ENCODE assay signal across 8 mouse cellular contexts in the genomic region with DNA sequence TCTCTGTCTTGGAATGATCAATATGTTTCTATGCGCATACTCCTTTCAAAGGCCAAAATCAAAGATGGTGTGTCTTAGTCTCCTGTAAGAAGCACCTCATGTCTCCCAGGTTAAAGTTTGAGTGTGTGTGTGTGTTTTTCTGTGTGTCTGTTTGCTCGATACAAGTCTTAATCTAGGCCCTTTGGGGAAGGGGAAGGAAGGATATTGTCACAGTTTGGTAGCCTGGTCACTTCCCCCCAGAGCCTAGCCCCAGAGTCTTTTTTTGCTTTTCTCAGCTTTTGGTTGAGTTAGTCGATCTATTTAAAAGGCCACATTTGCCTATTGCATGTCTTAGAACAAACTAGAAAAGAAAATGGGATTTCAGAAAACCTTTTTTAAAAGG. TPM values are rescaled to one million over a fixed set of nuclear protein-coding genes. Genes with fewer than 3 reads are reported as not detected.
DNase-seq lines count a peak whose midpoint lies in the region; ATAC-seq and TF ChIP-seq lines count a peak whose summit lies in the region.

No protein-coding gene starts in this region.

- no peak for TF ChIP-seq CTCF in layer of hippocampus, adult 2 months (conservative IDR thresholded peaks at IDR 0.05)

- H3K27me3 ChIP-seq in embryonic facial prominence, embryonic 13.5 days, result no peaks in the 10 kb centered on the region
- H3K27me3 ChIP-seq in limb, embryonic 10.5 days (ENCODE audit: low read depth, poor library complexity, severe bottlenecking), result no peaks in the 10 kb centered on the region
- H3K27me3 ChIP-seq in neural tube, embryonic 14.5 days (ENCODE audit: control insufficient read depth, insufficient read depth, low read length), result no peaks in the 10 kb centered on the region

- peak overlapping the region; percentile 77 for H3K4me2 ChIP-seq in embryonic facial prominence, embryonic 13.5 days
- peak overlapping the region; percentile 46 for H3K4me2 ChIP-seq in neural tube, embryonic 14.5 days (ENCODE audit: low read depth, low read length)

- peak overlapping the region; percentile 99 for H3K27ac ChIP-seq in layer of hippocampus, adult 2 months
- peak overlapping the region; percentile 92 for H3K27ac ChIP-seq in embryonic facial prominence, embryonic 13.5 days
- H3K27ac ChIP-seq in limb, embryonic 10.5 days, result peak overlapping the region; percentile 98
- peak overlapping the region; percentile 95 for H3K27ac ChIP-seq in neural tube, embryonic 14.5 days (ENCODE audit: low read depth, low read length)

- no peaks in the 10 kb centered on the region for H3K9me3 ChIP-seq in embryonic facial prominence, embryonic 13.5 days
- no peaks in the 10 kb centered on the region for H3K9me3 ChIP-seq in limb, embryonic 10.5 days (replicated peaks)
- H3K9me3 ChIP-seq in neural tube, embryonic 14.5 days (ENCODE audit: control insufficient read depth, low read length), result no peaks in the 10 kb centered on the region

- peak overlapping the region; percentile 99 for H3K9ac ChIP-seq in embryonic facial prominence, embryonic 13.5 days
- peak overlapping the region; percentile 98; the same call in 1 of the 2 replicates for H3K9ac ChIP-seq in neural tube, embryonic 14.5 days (replicated peaks; ENCODE audit: low read depth, low read length)

- peaks cover 25% of the 10 kb centered on the region for H3K4me1 ChIP-seq in embryonic facial prominence, embryonic 13.5 days
- H3K4me1 ChIP-seq in limb, embryonic 10.5 days, result peaks cover 20% of the 10 kb centered on the region
- peaks cover 20% of the 10 kb centered on the region for H3K4me1 ChIP-seq in neural tube, embryonic 14.5 days (ENCODE audit: control insufficient read depth, insufficient read depth, low read length)

- ATAC-seq in embryonic facial prominence, embryonic 13.5 days (ENCODE audit: insufficient number of reproducible peaks, insufficient read depth, low FRiP score, low TSS enrichment, low read depth), result no peak
- no peak for ATAC-seq in neural tube, embryonic 14.5 days (ENCODE audit: low read depth)

- 48% methylated on average over 3 of the region's 3 CpGs for WGBS in embryonic facial prominence, embryonic 13.5 days
- WGBS in limb, embryonic 10.5 days, result 60% methylated on average over 3 of the region's 3 CpGs
- 58% methylated on average over 3 of the region's 3 CpGs for whole genome bisulfite sequencing in neural tube, embryonic 14.5 days

- H3K36me3 ChIP-seq in embryonic facial prominence, embryonic 13.5 days, result no peaks in the 10 kb centered on the region
- H3K36me3 ChIP-seq in limb, embryonic 10.5 days, result no peaks in the 10 kb centered on the region
- no peaks in the 10 kb centered on the region for H3K36me3 ChIP-seq in neural tube, embryonic 14.5 days (ENCODE audit: control insufficient read depth, insufficient read depth, low read length)

- peak overlapping the region; percentile 98 for H3K4me3 ChIP-seq in layer of hippocampus, adult 2 months
- H3K4me3 ChIP-seq in embryonic facial prominence, embryonic 13.5 days, result peak overlapping the region; percentile 98
- peak overlapping the region; percentile 98 for H3K4me3 ChIP-seq in limb, embryonic 10.5 days
- H3K4me3 ChIP-seq in neural tube, embryonic 14.5 days (ENCODE audit: low read depth, low read length), result peak overlapping the region; percentile 97

- DNase-seq in layer of hippocampus, adult 2 months (ENCODE audit: low spot score in 2 of 2), result no peak
- no peak for DNase-seq in layer of hippocampus, adult 18-20 months (ENCODE audit: low spot score in 2 of 2)
- no peak for DNase-seq in limb, embryonic 10.5 days (ENCODE audit: low spot score)
- DNase-seq in left cerebral cortex, adult 8-10 months (ENCODE audit: low spot score in 2 of 2), result no peak
- no peak for DNase-seq in T-cell, adult 2 months (ENCODE audit: low spot score)
- no peak for DNase-seq in MN1 (ENCODE audit: low spot score)

RNA-seq across cellular contexts. Expression of gene Tmem131, which starts 3.1 kb away (rescaled TPM):
- total RNA-seq in layer of hippocampus, adult 2 months (2021), result 10 to 100 TPM; 58.1 to 62.1 TPM
- total RNA-seq in layer of hippocampus, adult 18-20 months (2021), result 10 to 100 TPM; 51.2 to 55.0 TPM
- 15.8 and 17.8 TPM in 2 replicates for polyA plus RNA-seq in embryonic facial prominence, embryonic 13.5 days (2015; fragmentation: Nextera tagmentation; extraction: Ambion mirVana)
- 13.4 and 13.8 TPM in 2 replicates for polyA plus RNA-seq in limb, embryonic 10.5 days (2016; fragmentation: Nextera tagmentation; extraction: Ambion mirVana)
- 21.8 and 22.1 TPM in 2 replicates for polyA plus RNA-seq in neural tube, embryonic 14.5 days (2014; fragmentation: Nextera tagmentation; extraction: Ambion mirVana)
- total RNA-seq in left cerebral cortex, adult 8-10 months (2022), result 10 to 100 TPM; 45.8 to 54.3 (median 53.0) TPM
